Mouse (Mus musculus): ENCODE measurements around the gene Mfsd4b1.

Gene Mfsd4b1

DNA sequence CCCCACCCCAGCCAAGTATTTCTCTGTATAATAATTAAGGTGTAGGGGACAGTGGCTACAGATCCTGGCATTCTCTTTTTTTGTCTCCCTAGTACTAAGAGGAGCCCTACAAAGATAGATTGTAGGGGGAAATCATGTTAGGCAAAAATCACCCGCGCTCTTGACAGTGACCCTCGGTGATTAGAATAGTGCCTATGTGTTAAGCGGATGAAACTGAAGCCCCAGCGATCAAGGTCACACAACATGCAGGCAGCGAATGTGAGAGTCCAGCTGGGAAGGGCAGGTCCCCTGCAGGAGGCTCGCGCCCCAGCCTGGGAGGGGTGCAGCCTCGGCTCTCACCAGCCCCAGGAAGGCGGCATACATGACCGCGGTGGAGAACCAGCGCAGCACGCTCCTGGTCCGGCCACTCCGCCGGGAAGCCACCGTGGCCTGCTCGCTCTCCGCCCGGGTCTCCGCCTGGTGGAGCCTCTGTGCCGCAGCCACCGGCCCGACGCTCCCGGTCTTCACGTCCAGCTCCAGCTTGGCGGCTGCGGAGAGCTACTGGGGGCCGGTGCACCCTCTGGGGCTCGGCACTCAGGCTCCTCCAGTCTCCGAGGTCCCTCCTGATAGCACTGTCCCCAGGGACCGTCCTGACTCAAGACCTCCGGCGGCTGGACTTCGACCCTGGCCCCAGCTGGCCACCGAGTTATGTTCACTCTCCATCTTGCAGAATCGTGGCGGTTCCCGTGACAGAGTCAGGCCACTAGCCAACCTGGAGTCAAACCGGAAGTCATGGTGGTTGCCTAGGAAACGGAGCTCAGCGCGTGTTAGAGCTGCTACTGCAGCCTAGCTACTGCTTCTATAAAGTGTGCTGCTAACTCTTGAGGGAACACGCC lies at the start of gene Mfsd4b1:
Gene Mfsd4b1 (minus strand): TSS at position 715 of the 875 bp plus-strand sequence.
- peak; percentile 90 for DNase-seq

- no peak for DNase-seq
Measured at GRCm38 (mm10) chr10:40073608-40074007, 48.5 kb upstream of the Mfsd4b1 start.

DNA sequence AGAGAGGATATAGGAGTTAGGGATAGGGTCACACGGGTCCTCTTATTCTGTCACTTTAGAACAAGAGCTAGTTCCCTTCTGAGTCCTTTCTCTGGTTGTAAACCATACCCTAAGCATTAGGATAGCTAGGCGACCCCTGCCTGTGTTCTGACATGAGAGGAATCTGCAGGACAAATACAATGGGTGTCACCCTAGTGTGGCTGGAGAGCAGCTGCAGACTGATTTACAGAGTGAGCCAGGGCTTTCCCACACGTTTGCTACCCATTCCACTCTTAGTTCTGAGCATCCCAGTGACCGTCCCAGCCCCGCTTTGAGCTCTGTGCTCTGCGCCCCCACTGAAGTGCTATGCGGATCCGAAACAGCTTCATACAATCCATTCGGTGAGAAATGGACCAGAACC lies 45.6 kb upstream of the Mfsd4b1 start:
- no peak for DNase-seq

DNA sequence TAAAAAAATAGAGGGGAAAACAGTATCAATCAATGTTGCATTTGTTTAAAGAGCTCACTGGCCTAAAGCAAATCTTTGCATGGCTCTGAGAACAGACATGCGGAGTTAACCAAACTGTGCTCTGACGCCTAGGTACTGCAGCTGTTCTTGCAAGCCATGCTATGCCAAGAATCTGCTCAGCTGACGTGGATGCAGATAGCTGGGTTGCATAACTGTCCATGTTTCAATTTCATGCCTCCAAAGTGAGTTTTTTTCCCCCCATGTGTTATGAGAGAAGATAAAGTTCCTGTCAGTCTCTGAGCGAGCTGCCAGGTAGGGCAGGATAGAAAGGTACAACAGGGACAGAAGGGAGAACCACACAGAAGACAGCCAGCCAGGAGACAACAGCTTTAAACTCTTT lies 44.2 kb upstream of the Mfsd4b1 start:
- no peak for DNase-seq

DNA sequence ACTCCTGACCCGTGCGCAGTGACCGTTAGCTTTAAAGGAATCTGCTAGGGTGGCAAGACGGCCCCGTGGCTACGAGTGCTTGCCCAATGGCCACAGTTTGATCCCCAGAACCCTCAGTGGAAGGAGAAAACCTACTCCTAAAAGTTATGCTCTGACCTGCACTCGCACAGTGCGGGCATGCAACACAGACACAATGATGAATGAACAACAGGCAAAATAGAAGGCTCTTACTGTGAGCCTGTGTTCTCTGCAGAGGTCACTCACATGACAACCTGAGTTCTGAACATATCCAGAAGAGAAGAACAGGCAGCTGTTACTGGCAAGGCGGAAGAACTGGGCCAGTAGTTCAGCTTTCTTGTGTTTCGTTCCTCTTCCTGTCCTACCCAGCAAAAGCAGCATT lies 43.5 kb upstream of the Mfsd4b1 start:
- DNase-seq = no peak

- no peak for DNase-seq
Measured at GRCm38 (mm10) chr10:40067529-40067928, 42.5 kb upstream of the Mfsd4b1 start.

GRCm38 (mm10) chr10:40067071-40067470 lies 42.0 kb upstream of the Mfsd4b1 start:
- no peak for DNase-seq

- DNase-seq = no peak
Measured at GRCm38 (mm10) chr10:40065357-40065756, 40.3 kb upstream of the Mfsd4b1 start.

DNA sequence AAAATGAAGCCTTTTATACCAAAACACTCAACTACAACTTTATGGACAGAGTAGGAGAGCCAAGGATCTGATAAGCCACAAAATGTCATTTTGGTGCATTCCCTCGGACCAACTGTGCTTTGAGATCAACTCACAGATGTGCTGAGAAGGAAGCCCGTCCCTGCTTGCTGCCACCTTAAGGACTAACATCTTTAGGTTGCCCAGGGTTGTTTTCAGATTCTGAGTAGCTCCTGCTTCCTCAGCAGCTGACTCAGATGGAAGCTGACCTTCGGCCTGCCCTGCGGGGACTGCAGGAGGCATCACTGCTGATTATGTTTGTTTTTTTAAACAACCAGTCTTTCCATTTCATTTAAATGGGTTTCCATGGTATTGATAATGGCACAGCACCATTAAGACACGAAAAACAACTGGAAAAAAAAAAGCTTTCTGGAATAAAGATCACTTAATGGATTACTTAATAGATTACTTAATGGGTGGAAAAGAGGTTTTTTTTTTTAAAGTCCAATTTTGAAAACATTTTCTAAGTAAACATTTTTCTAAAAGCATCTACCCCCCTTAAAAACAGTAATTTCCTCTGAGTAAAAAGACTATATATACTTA lies 38.3 kb upstream of the Mfsd4b1 start:
- DNase-seq = no peak

GRCm38 (mm10) chr10:40062812-40063211 lies 37.7 kb upstream of the Mfsd4b1 start:
- no peak for DNase-seq

GRCm38 (mm10) chr10:40061926-40062325 lies 36.9 kb upstream of the Mfsd4b1 start:
- DNase-seq = no peak

GRCm38 (mm10) chr10:40058786-40059120 lies 33.7 kb upstream of the Mfsd4b1 start:
- no peak for DNase-seq

DNA sequence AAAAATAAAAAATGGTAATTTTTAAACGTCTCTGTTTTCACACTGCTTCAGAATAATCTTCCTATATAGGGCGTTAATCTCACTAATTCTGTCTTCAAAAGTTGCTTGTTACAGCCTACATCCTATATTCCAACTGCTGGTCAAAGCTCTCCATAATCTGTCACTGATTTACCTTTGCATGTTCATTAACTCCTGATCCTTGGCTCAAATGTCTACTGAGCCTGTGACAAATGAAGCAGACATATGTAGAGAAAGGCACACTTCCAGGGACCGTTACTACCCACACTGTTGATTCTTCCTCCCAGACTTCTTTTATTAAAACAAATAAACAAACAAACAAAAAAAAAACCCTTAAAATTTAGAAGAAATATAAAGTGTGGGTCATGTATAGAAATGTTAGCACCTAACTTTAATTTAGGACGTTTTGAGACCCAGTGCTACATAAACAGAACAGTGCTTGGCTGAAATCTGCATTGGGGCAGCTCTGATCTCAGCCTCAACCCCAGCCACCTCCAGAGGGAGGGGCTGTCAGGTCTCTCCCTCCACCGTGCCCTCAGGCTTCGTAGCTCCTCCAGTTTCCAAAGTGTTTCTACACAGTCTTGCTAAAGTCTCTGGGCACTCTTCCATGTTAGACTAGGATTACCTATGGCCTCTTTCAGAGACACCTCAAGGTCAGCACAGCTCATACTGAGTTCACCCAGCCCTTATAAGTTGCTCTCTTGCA lies 33.2 kb upstream of the Mfsd4b1 start:
- DNase-seq = no peak

DNA sequence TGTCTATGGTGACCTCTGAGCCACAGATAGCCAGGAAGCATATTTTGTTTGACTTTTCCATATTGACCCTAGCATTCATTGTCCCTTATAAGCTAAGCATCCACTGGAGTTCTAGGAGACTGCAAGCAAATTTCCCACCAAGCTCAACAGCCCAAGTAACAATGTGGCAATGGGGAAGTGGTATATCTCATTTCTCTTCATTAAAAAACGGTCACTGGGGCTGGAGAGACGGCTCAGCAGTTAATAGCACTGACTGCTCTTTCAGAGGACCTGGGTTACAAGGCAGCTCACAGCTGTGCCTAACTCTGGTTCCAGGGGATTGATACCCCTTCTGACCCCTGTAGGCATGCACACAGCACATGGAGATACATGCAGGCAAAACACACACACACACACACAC lies 32.5 kb upstream of the Mfsd4b1 start:
- no peak for DNase-seq

GRCm38 (mm10) chr10:40054455-40054854 lies 29.4 kb upstream of the Mfsd4b1 start:
- DNase-seq = no peak

GRCm38 (mm10) chr10:40053896-40054295 lies 28.8 kb upstream of the Mfsd4b1 start:
- DNase-seq = no peak

DNA sequence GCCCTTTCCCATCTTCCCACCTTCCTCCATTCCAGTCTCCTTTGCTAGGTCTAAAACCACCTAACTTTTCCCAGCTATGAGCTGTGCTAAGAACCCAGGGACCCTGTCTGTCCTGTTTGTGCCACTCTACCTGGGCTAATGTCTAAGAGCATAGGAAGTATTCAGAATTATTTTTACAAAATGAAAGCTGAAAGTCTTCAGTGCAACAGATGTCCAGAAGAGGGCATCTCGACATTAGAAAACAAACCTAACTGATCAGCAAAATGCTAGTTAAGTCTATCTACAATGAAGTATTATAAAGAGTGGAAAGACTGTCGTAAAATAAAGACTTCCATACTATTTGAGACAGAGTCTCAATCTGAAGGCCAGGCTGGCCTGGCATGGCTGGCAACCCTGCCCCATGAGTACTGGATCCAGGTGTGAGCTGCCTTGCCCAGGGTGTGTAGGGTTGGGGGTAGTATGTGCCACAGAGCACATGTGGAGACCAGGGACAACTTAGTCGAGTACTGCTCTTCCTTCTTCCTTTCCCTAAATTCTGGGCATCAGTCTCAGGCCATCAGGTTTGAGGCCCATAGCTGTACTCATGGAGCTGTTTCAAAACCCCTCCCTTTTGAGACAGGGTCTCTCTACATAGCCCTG lies 28.3 kb upstream of the Mfsd4b1 start:
- no peak for DNase-seq

GRCm38 (mm10) chr10:40051997-40052396 lies 26.9 kb upstream of the Mfsd4b1 start:
- DNase-seq = no peak

DNA sequence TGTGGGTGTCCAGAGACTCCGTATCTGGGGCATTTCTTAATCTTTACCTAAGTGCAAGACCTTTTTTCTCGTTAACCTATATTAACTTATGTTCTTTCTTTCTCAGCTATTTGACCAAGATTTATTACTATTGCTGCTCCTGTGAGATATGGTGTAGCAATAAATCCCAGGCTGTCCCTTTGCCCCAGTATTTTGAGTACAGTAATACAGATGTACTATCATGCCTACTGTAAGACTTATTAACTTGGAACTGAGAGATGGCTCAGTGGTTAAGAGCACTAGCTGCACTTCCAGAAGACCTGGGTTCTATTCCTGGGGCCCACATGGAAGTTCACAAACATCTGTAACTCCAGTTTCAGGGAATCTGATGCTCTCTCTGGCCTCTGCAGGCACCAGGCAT lies 25.7 kb upstream of the Mfsd4b1 start:
- DNase-seq = no peak

GRCm38 (mm10) chr10:40041339-40041738 lies 16.3 kb upstream of the Mfsd4b1 start:
- DNase-seq = no peak

DNA sequence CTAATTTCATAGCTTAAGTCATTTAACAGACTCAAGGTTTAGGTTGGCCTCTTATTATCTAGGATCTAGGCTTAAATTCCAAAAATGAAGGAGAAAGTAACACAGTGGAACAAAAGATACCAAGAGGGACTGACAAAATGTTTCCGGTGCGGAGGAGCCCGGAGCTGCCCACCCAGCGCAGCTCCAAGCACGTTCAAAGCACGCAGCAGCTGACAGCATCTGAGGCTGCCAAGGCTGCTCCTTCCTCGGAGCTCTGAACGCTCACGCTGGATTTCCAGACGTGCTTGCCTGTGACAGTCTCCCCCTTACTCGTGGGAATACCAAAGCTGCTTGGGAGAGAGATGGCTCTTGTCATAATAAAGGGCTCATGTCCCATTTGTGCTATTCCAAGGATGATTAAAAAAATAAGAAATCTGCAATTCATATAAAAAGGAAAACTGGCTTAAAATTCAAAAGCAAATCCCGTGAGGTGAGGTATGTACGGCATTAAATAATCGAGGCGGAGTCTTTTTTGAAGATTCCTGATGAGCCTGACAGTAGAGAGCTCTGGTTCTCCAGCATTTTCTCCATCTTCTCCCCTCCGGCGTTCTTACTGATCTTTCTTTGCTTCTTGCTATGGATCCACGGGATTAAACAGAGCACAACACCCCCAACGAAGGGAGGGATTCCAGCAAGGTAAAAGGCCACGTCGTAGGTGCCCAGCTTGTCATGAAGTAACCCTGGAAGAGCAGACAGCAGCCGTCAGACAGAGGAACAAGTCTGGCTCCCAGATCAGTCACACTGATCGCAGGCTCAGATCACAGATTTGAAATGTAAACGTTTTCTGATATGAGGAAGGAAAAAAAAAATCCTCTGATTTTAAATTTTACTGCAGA lies 11.9 kb upstream of the Mfsd4b1 start:
- DNase-seq = no peak

DNA sequence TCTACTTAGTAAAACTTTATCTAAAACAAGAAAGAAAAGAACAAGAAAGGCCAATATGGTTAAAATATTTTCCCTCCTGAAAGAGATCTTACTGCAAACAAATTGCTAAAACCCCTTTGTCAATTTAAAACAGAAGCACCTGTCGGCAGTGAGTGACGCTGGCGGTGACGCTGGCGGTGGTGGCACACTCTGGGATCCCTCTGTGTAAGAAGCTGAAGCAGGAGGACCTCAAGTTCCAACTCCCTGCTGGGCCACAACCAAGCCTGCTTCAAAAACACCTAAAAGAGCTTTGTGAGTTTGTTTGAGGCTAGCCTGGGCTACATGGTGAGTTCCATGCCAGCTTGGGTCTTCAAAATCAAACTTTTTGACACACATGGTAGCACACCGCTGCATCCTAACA lies 9.9 kb upstream of the Mfsd4b1 start:
- no peak for DNase-seq

All from cerebellum, adult 9-11 months (tissue).